Mouse (Mus musculus) limb, embryonic 14.5 days (tissue): Measurements from ENCODE around the gene Trnt1. TPM values are rescaled to one million over a fixed set of nuclear protein-coding genes. Genes with fewer than 3 reads are reported as not detected.

Experiments
- ATAC-seq: fragments of 200-750 bp; cut with Nextera tagmentation; 2 replicates; pipeline ENCODE4 v1.8.0; 2017; ENCODE audit warnings: low read depth, moderate number of reproducible peaks, moderate TSS enrichment; ENCODE audit not compliant: low FRiP score
- DNase-seq: peaks from one replicate; pipeline ENCODE4 v3.0.0-alpha.2; 2015; ENCODE audit warnings: low spot score
- H3K27ac ChIP-seq: fragments of 300-500 bp; sonication (generic); replicated peaks from 2 replicates; pipeline ENCODE4 v1.5.1; 2014; ENCODE audit warnings: low read depth, mild to moderate bottlenecking, low read length, moderate library complexity, mixed read lengths
- H3K27me3 ChIP-seq: fragments of 300-500 bp; sonication (generic); 2 replicates; pipeline ENCODE4 v1.6.1; 2014; ENCODE audit warnings: low read length, mixed read lengths; ENCODE audit not compliant: control insufficient read depth, insufficient read depth
- H3K36me3 ChIP-seq: fragments of 300-500 bp; sonication (generic); 2 replicates; pipeline ENCODE4 v1.6.1; 2014; ENCODE audit warnings: mild to moderate bottlenecking, low read length, moderate library complexity, mixed read lengths; ENCODE audit not compliant: control insufficient read depth, insufficient read depth
- H3K4me1 ChIP-seq: fragments of 300-500 bp; sonication (generic); 2 replicates; pipeline ENCODE4 v1.6.1; 2014; ENCODE audit warnings: antibody characterized with exemption, low read length, mixed read lengths; ENCODE audit not compliant: control insufficient read depth, insufficient read depth
- H3K4me2 ChIP-seq: fragments of 300-500 bp; sonication (generic); replicated peaks from 2 replicates; pipeline ENCODE4 v1.6.1; 2014; ENCODE audit warnings: low read depth, mild to moderate bottlenecking, low read length, moderate library complexity; ENCODE audit not compliant: severe bottlenecking
- H3K4me3 ChIP-seq: fragments of 300-500 bp; sonication (generic); replicated peaks from 2 replicates; pipeline ENCODE4 v1.5.1; 2014; ENCODE audit warnings: low read length
- H3K9ac ChIP-seq: fragments of 300-500 bp; sonication (generic); 2 replicates; pipeline ENCODE4 v1.6.1; 2014; ENCODE audit warnings: mild to moderate bottlenecking, low read depth, low read length, moderate library complexity; ENCODE audit not compliant: severe bottlenecking
- H3K9me3 ChIP-seq: fragments of 300-500 bp; sonication (generic); 2 replicates; pipeline ENCODE4 v1.6.1; 2016; ENCODE audit warnings: low read length; ENCODE audit not compliant: control insufficient read depth
- POLR2A ChIP-seq: fragments of 200-500 bp; IDR thresholded peaks from 2 replicates; pipeline ENCODE4 v1.8.0; 2012; ENCODE audit warnings: inconsistent platforms, mild to moderate bottlenecking, moderate library complexity, borderline replicate concordance; ENCODE audit not compliant: insufficient read depth, insufficient read length; ENCODE audit errors: extremely low read depth
- WGBS: fragments of 180-500 bp; shearing (Covaris S2); extraction: QIAGEN DNeasy Blood & Tissue Kit; methylation state at CpG from one replicate; pipeline ENCODE4 v1.1.7; 2014; 5-methylcytosine and 5-hydroxymethylcytosine counted together
- polyA plus RNA-seq, 2 experiments: library from polyadenylated mRNA; depleted of rRNA in 1 of 2; stranded (reverse) in 1 of 2; unstranded in 1 of 2; fragments of >200 nt; fragmentation: Nextera tagmentation in 1 of 2; extraction: Ambion mirVana in 1 of 2; gene quantifications; 2 replicates each; pipeline versions ENCODE4 v1.2.1 to v1.2.3; 2012 to 2014

The Trnt1 gene
- polyA plus RNA-seq (2012; rRNA removed) (23.7 and 34.3 TPM in 2 replicates), polyA plus RNA-seq (2014; fragmentation: Nextera tagmentation; extraction: Ambion mirVana) (59.0 and 59.9 TPM in 2 replicates)

DNA sequence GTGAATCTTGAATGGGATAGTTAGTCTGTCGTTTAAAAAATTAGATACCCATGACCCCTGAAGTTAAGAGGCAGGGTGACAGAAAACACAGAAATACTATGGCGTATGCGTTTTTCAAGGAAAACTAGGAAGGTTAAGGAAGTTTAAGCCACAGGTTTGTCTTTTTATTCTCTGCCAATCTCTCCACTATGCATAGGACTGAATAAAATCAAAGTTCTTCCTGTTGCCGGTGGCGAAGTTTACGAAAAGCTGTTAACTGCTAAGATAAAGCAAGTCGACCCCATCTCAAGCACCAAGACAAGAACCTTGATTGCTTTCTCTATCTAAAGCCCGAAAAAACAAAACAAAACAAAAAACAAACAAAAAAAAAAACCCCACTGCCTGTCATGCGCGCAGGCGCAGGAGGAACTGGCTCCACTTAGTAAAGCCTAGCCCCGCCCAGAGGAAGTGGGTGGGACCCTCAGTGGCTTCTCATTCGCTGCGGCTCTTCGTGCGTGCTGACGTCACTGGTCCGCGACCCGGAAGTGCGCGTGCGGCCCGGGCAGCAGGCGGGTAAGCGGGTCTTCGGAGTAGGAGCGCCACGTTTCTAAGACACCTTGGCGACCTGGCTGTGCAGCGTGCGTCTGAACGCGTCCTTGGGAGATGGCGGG lies at the start of gene Trnt1:
TSS of gene Trnt1 (plus strand) at position 481 of the 650 bp plus-strand sequence.
- ATAC-seq (peak; percentile 100), DNase-seq (peak; percentile 99)
- Histone ChIP-seq H3K9me3 (no peaks in the 10 kb centered on the region), H3K4me2 (peak within 1 kb of the TSS; percentile 90), H3K27me3 (no peaks in the 10 kb centered on the region), H3K4me1 (peaks cover 11% of the 10 kb centered on the region), H3K36me3 (peaks cover 14% of the 10 kb centered on the region; the same call in 1 of the 2 replicates), H3K4me3 (peak within 1 kb of the TSS; percentile 91), H3K27ac (peak within 1 kb of the TSS; percentile 58; the same call in 1 of the 2 replicates), H3K9ac (peak within 1 kb of the TSS; percentile 70)
- TF ChIP-seq POLR2A = peak; percentile 69; the same call in 1 of the 2 replicates
- 9% methylated on average over 35 of the region's 35 CpGs for WGBS

DNA sequence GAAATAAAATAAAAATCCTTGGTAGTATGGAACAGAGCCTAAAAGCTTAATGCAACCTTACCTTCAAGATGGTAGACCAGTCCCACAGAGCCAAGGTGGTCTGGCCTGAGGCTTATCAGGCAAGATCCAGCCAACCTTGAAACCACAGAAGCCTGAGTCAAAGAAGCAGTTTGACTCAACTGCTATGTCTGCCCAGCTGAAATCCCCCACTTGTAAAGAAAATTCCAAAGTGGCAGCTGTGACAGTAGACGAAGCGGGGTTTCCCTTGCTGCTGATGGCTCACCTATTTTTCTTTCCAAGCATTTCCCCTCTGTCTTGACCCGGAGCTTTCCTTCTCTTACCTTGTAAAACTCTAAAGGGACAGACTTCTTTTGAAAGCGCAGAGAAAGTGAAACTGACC lies 43.3 kb upstream of the Trnt1 start:
- no peaks in the 10 kb centered on the region for H3K27me3 ChIP-seq
- H3K27ac ChIP-seq = no peak overlapping the region
- H3K4me2 ChIP-seq = no peak overlapping the region
- no peaks in the 10 kb centered on the region for H3K9me3 ChIP-seq
- DNase-seq (no peak), ATAC-seq (no peak)
- no peak for TF ChIP-seq POLR2A
- no peaks in the 10 kb centered on the region for H3K4me1 ChIP-seq
- 78% methylated on average over 4 of the region's 4 CpGs for WGBS
- H3K4me3 ChIP-seq = no peak overlapping the region
- no peaks in the 10 kb centered on the region for H3K36me3 ChIP-seq
- no peak overlapping the region for H3K9ac ChIP-seq

DNA sequence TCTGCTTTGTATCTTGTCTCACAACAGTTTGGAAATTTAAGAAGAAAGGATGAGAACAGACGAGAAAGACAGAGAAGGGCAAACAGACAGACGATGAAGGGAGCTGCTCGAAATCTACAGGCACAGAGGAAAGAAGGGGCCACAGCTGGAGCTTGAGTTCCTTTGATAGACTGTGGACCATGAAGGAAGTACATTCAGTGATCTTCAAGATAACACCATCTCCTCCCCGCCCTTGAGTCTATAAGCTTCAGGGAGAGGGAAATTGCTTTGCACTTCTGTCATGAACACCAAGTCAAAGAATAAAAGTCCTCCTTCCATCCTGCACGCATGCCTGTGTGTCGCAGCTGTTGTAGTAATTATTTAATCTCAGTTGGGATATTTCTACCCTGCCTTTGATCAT lies 42.8 kb upstream of the Trnt1 start:
- Histone ChIP-seq H3K4me1 (no peaks in the 10 kb centered on the region), H3K27me3 (no peaks in the 10 kb centered on the region), H3K36me3 (no peaks in the 10 kb centered on the region), H3K4me2 (no peak overlapping the region), H3K9ac (no peak overlapping the region), H3K9me3 (no peaks in the 10 kb centered on the region), H3K27ac (no peak overlapping the region), H3K4me3 (no peak overlapping the region)
- 82% methylated on average over 6 of the region's 6 CpGs for WGBS
- DNase-seq (no peak), ATAC-seq (no peak)
- no peak for TF ChIP-seq POLR2A

DNA sequence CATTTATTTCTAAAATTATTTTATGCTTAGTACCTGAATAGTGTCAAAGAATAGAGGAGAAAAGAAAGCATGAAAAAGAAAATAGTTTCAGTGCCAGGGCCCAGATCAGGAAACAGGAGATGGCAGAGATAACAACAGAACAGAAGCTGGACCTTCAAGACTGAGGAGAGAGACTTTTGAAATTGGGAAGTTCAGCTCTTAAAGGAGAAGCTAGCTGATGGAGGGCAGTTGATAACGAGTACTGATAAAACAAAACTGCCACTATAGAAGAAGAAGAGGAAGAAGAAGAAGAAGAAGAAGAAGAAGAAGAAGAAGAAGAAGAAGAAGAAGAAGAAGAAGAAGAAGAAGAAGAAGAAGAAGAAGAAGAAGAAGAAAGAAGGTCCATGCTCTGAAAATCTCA lies 41.2 kb upstream of the Trnt1 start:
- Histone ChIP-seq H3K27ac (no peak overlapping the region), H3K4me2 (no peak overlapping the region), H3K9ac (no peak overlapping the region), H3K4me1 (no peaks in the 10 kb centered on the region), H3K9me3 (no peaks in the 10 kb centered on the region), H3K36me3 (no peaks in the 10 kb centered on the region), H3K4me3 (no peak overlapping the region), H3K27me3 (no peaks in the 10 kb centered on the region)
- TF ChIP-seq POLR2A = no peak
- no peak for ATAC-seq
- no peak for DNase-seq
- 81% methylated on average over 1 of the region's 1 CpGs for WGBS

DNA sequence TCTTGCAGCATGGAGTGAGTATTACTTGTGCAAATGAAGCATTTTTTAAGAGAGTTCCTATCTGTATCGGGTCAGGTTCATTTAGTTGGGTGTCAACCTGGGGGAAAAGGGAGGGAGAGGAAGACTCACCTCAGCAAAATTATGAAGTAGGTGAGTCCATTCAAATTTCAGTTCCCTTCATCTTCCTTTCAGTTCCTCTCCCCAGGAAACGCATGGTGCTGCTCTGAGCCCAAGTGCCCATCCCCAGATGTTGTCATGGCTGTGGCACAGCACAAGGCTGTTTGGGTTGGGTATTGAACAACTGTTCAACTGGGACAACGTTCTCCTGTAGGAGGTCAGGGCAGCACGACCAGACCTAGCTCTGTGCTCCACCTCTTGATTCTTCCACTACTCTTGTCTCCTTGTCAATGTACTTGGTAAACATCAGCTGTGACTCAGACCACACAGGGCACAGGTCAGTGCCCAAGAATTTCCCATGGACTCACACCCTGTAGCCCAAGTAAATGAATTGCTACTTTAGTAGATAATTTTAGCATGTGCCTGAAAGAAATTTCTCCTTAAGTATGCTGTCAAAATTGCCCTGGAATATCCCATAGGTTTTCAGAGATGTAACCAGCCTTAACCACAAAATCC lies 39.1 kb upstream of the Trnt1 start:
- Histone ChIP-seq H3K36me3 (no peaks in the 10 kb centered on the region), H3K27me3 (no peaks in the 10 kb centered on the region), H3K9me3 (no peaks in the 10 kb centered on the region), H3K4me3 (no peak overlapping the region), H3K27ac (no peak overlapping the region), H3K9ac (no peak overlapping the region), H3K4me1 (no peaks in the 10 kb centered on the region), H3K4me2 (no peak overlapping the region)
- ATAC-seq = no peak
- TF ChIP-seq POLR2A = no peak
- DNase-seq = no peak
- 75% methylated on average over 4 of the region's 4 CpGs for WGBS
